In the genomic region with DNA sequence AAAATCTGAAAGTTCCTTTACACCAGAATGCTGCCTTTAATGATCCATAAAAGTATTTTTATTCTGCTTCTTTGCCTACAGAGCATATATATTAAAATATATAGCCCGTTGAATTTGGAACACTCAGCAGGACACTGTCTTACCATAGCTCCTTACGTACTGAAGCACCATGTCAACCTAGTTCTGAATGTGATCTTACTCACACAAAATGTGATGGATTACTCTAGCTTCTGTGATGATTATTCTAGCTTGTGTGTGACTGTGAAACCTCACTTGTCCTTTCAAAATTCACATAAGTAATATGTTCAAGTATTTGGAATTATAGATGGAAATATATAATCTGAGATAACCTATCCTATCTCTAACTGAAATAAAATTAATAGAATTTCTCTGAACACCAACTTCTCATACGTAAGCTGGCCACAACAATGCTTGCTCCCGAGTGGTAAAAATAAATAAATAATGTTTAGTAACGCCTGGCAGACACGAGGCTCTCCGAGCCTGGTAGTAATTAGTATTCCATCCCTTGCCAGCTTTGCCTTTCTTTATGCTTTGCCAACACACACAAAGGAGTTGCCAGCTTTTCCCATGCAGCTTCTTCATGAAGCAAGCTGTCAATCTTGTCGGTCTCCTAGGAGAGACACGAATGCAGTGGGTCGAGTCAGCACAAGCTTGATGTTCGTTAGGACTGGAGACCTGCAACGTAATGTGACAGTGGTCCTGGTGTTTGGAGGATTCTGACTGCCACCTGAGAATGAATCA, we compare ENCODE assay signal across 11 mouse cellular contexts.
A peak's percentile ranks its signal among the peaks of the same experiment; 100 is the strongest.
DNase-seq lines count a peak whose midpoint lies in the region; ATAC-seq and TF ChIP-seq lines count a peak whose summit lies in the region.
"Had no signal": no experiment of that assay in that cellular context is flagged by ENCODE, and none has a peak within 500 bp of the region (broad histone marks: within the 10 kb centered on the region; RNA-seq: fewer than 3 reads in every experiment).

No protein-coding gene starts in this region.

- WGBS in kidney, embryonic 15.5 days, result 84% methylated on average over 12 of the region's 12 CpGs
- WGBS in hindbrain, embryonic 13.5 days, result 28% methylated on average over 12 of the region's 12 CpGs
- WGBS in midbrain, postnatal 0 days, result 24% methylated on average over 12 of the region's 12 CpGs

- H3K36me3 ChIP-seq in kidney, embryonic 15.5 days, result no peaks in the 10 kb centered on the region
- H3K36me3 ChIP-seq in hindbrain, embryonic 13.5 days, result no peaks in the 10 kb centered on the region
- H3K36me3 ChIP-seq in midbrain, postnatal 0 days (ENCODE audit: insufficient read depth, low read length), result no peaks in the 10 kb centered on the region
- H3K36me3 ChIP-seq: intestine, embryonic 15.5 days had no signal

- no peaks in the 10 kb centered on the region for H3K27me3 ChIP-seq in kidney, embryonic 15.5 days
- no peaks in the 10 kb centered on the region for H3K27me3 ChIP-seq in hindbrain, embryonic 13.5 days
- H3K27me3 ChIP-seq in midbrain, postnatal 0 days (ENCODE audit: insufficient read depth, low read length), result no peaks in the 10 kb centered on the region
- H3K27me3 ChIP-seq: intestine, embryonic 15.5 days had no signal

- peak; percentile 4 for DNase-seq in kidney, adult 18-20 months
- peak; percentile 63 for DNase-seq in brain, embryonic 18.5 days (ENCODE audit: low read depth, low spot score)
- peak; percentile 94 for DNase-seq in midbrain, postnatal 0 days (ENCODE audit: low spot score)
- DNase-seq in urinary bladder, postnatal 36 days (ENCODE audit: low spot score in 2 of 2), result no peak
- DNase-seq in kidney, postnatal 14 days, result no peak
- DNase-seq in adrenal gland, postnatal 14 days, result no peak
- DNase-seq: cerebellum, adult 11 months had no signal

- no peak overlapping the region for H3K4me2 ChIP-seq in kidney, embryonic 15.5 days
- H3K4me2 ChIP-seq in hindbrain, embryonic 13.5 days, result peak overlapping the region; percentile 40
- peak overlapping the region; percentile 23 for H3K4me2 ChIP-seq in midbrain, postnatal 0 days (ENCODE audit: low read depth, low read length, poor library complexity, severe bottlenecking)
- H3K4me2 ChIP-seq: intestine, embryonic 15.5 days had no signal

- H3K4me3 ChIP-seq in kidney, embryonic 15.5 days (replicated peaks), result no peak overlapping the region
- H3K4me3 ChIP-seq in hindbrain, embryonic 13.5 days, result no peak overlapping the region
- peak overlapping the region; percentile 10; the same call in 1 of the 2 replicates for H3K4me3 ChIP-seq in midbrain, postnatal 0 days (ENCODE audit: low read depth, low read length)
- H3K4me3 ChIP-seq: erythroblast, embryonic 14.5 days; intestine, embryonic 15.5 days had no signal

- no peak for ATAC-seq in kidney, embryonic 15.5 days (replicated peaks; ENCODE audit: low FRiP score)
- ATAC-seq in hindbrain, embryonic 13.5 days (ENCODE audit: low FRiP score), result peak; percentile 89
- peak; percentile 76; the same call in 1 of the 2 replicates for ATAC-seq in midbrain, postnatal 0 days (ENCODE audit: low FRiP score)
- ATAC-seq: intestine, embryonic 15.5 days had no signal

- no peaks in the 10 kb centered on the region for H3K9me3 ChIP-seq in kidney, embryonic 15.5 days (replicated peaks)
- no peaks in the 10 kb centered on the region for H3K9me3 ChIP-seq in hindbrain, embryonic 13.5 days
- H3K9me3 ChIP-seq in midbrain, postnatal 0 days (ENCODE audit: low read length), result no peaks in the 10 kb centered on the region
- H3K9me3 ChIP-seq: intestine, embryonic 15.5 days had no signal

- no peaks in the 10 kb centered on the region for H3K4me1 ChIP-seq in kidney, embryonic 15.5 days
- H3K4me1 ChIP-seq in hindbrain, embryonic 13.5 days (replicated peaks), result peaks cover 4% of the 10 kb centered on the region
- H3K4me1 ChIP-seq in midbrain, postnatal 0 days (ENCODE audit: insufficient read depth, low read length), result no peaks in the 10 kb centered on the region
- H3K4me1 ChIP-seq: intestine, embryonic 15.5 days had no signal

- no peak overlapping the region for H3K9ac ChIP-seq in kidney, embryonic 15.5 days
- no peak overlapping the region for H3K9ac ChIP-seq in hindbrain, embryonic 13.5 days
- H3K9ac ChIP-seq in midbrain, postnatal 0 days (replicated peaks; ENCODE audit: low read length, poor library complexity, severe bottlenecking), result no peak overlapping the region
- H3K9ac ChIP-seq: intestine, embryonic 15.5 days had no signal

- no peak for TF ChIP-seq CTCF in midbrain, postnatal 0 days (IDR thresholded peaks at IDR 0.05)

- no peak overlapping the region for H3K27ac ChIP-seq in kidney, embryonic 15.5 days
- H3K27ac ChIP-seq in hindbrain, embryonic 13.5 days, result no peak overlapping the region
- H3K27ac ChIP-seq in midbrain, postnatal 0 days (ENCODE audit: low read depth, low read length), result no peak overlapping the region
- H3K27ac ChIP-seq: intestine, embryonic 15.5 days had no signal

Comparison
In these comparisons a context has a peak if more than half of its experiments do, and no peak if none do; other contexts are left out.
1. DNase-seq: peak in kidney, adult 18-20 months (single experiment), brain, embryonic 18.5 days (single experiment) and midbrain, postnatal 0 days (single experiment); none in urinary bladder, postnatal 36 days (0 of 2), kidney, postnatal 14 days (single experiment) and adrenal gland, postnatal 14 days (single experiment).